ENCODE assay signal across 17 mouse cellular contexts in genomic region chr13:98143000-98143399, GRCm38 (mm10).
"Had no signal": no experiment of that assay in that cellular context is flagged by ENCODE, and none has a peak within 500 bp of the region (broad histone marks: within the 10 kb centered on the region; RNA-seq: fewer than 3 reads in every experiment).

No protein-coding gene starts in this region.

- DNase-seq: gastrocnemius, postnatal 14 days; gastrocnemius, postnatal 36 days; heart, adult 2 months; heart, postnatal 10 days; heart, postnatal 4 days; kidney, adult 18-20 months; kidney, adult 8-10 months; kidney, postnatal 10 days; kidney, postnatal 25 days; kidney, postnatal 4 days; layer of hippocampus, postnatal 36 days; left cerebral cortex, postnatal 4 days had no signal

- ATAC-seq: hindbrain, embryonic 16.5 days; inflammation-experienced regulatory T-cells, adult 6 months; intestine, embryonic 15.5 days; intestine, postnatal 0 days; liver, embryonic 12.5 days had no signal
